Mouse (Mus musculus) liver, embryonic 14.5 days (tissue): ENCODE measurements around the gene Supt5. TPM values are rescaled to one million over a fixed set of nuclear protein-coding genes. Genes with fewer than 3 reads are reported as not detected.
A peak's percentile ranks its signal among the peaks of the same experiment; 100 is the strongest.

Experiments
- ATAC-seq: fragments of 200-750 bp; cut with Nextera tagmentation; 2 replicates; pipeline ENCODE4 v1.8.0; 2017; ENCODE audit warnings: moderate number of reproducible peaks, mild to moderate bottlenecking, moderate library complexity; ENCODE audit not compliant: insufficient read depth
- DNase-seq, 3 experiments: peaks; one replicate each; pipeline ENCODE4 v3.0.0-alpha.2; 2012 to 2013; ENCODE audit warnings: low read depth in 3 of 3, low spot score in 3 of 3
- H3K27ac ChIP-seq: fragments of 300-500 bp; sonication (generic); 2 replicates; pipeline ENCODE4 v1.5.1; 2014; ENCODE audit warnings: moderate library complexity, mild to moderate bottlenecking, control low read depth, inconsistent platforms
- H3K27me3 ChIP-seq: fragments of 300-500 bp; sonication (generic); 2 replicates; pipeline ENCODE4 v1.6.1; 2014; ENCODE audit warnings: mild to moderate bottlenecking, low read length, moderate library complexity; ENCODE audit not compliant: control insufficient read depth, insufficient read depth
- H3K36me3 ChIP-seq: fragments of 300-500 bp; sonication (generic); replicated peaks from 2 replicates; pipeline ENCODE4 v1.6.1; 2014; ENCODE audit warnings: low read depth; ENCODE audit not compliant: control insufficient read depth, insufficient read depth
- H3K4me1 ChIP-seq, 2 experiments: fragments of 200-500 bp in 1 of 2; fragments of 300-500 bp in 1 of 2; sonication (generic) in 1 of 2; replicated peaks; 2 replicates each; pipeline ENCODE4 v1.6.1; 2012 to 2014; ENCODE audit warnings: antibody characterized with exemption in 1 of 2, inconsistent platforms in 1 of 2, low read length in 1 of 2; ENCODE audit not compliant: control insufficient read depth in 2 of 2, insufficient read depth in 2 of 2
- H3K4me2 ChIP-seq: fragments of 300-500 bp; sonication (generic); 2 replicates; pipeline ENCODE4 v1.6.1; 2014; ENCODE audit warnings: low read depth, mild to moderate bottlenecking, control low read depth, moderate library complexity
- H3K4me3 ChIP-seq, 2 experiments: fragments of 200-500 bp in 1 of 2; fragments of 300-500 bp in 1 of 2; sonication (generic) in 1 of 2; 2 replicates each; pipeline ENCODE4 v1.5.1; 2012 to 2014; ENCODE audit warnings: low read depth in 2 of 2, low read length in 2 of 2, mild to moderate bottlenecking in 2 of 2, control low read depth in 1 of 2, inconsistent platforms in 1 of 2, moderate library complexity in 1 of 2; ENCODE audit not compliant: insufficient read depth in 1 of 2
- H3K9ac ChIP-seq: fragments of 300-500 bp; sonication (generic); replicated peaks from 2 replicates; pipeline ENCODE4 v1.6.1; 2014; ENCODE audit warnings: mild to moderate bottlenecking, control low read depth, moderate library complexity
- H3K9me3 ChIP-seq: fragments of 300-500 bp; sonication (generic); 2 replicates; pipeline ENCODE4 v1.6.1; 2016; ENCODE audit warnings: low read length, mixed read lengths; ENCODE audit not compliant: control insufficient read depth
- CTCF ChIP-seq: IDR thresholded peaks from 2 replicates; pipeline ENCODE4 v1.5.1; 2016; ENCODE audit warnings: antibody characterized with exemption, low read depth, control low read depth
- EP300 ChIP-seq: IDR thresholded peaks from 2 replicates; pipeline ENCODE4 v1.6.1; 2016; ENCODE audit warnings: antibody characterized with exemption, low read depth
- WGBS: fragments of 180-500 bp; shearing (Covaris S2); extraction: QIAGEN DNeasy Blood & Tissue Kit; methylation state at CpG from one replicate; pipeline ENCODE4 v1.1.7; 2014; ENCODE audit not compliant: insufficient replicate concordance; 5-methylcytosine and 5-hydroxymethylcytosine counted together
- polyA plus RNA-seq, 2 experiments: library from polyadenylated mRNA; depleted of rRNA in 1 of 2; stranded (reverse) in 1 of 2; unstranded in 1 of 2; fragments of >200 nt; fragmentation: Nextera tagmentation in 1 of 2; extraction: Ambion mirVana in 1 of 2; gene quantifications; 2 replicates each; pipeline versions ENCODE4 v1.2.1 to v1.2.3; 2012 to 2014

The Supt5 gene
- polyA plus RNA-seq, 2 experiments = 21.7 to 29.6 TPM

- Histone ChIP-seq H3K4me2 (peak within 1 kb of the TSS; percentile 61), H3K27me3 (peaks cover 13% of the 10 kb centered on the region), H3K36me3 (no peaks in the 10 kb centered on the region), H3K9ac (peak within 1 kb of the TSS; percentile 55), H3K4me3 (peak within 1 kb of the TSS; percentile 54 to 62), H3K27ac (no peak within 1 kb of the TSS), H3K9me3 (no peaks in the 10 kb centered on the region), H3K4me1 (peaks cover 0 to 2% of the 10 kb centered on the region in 2 experiments; a peak in 1 of 4 replicates)
- DNase-seq (peak in 1 of 3 experiments; percentile 20), ATAC-seq (peak; percentile 59; the same call in 1 of the 2 replicates)
- TF ChIP-seq EP300 (no peak), CTCF (peak; percentile 17; the same call in 1 of the 2 replicates)
- WGBS = 5% methylated on average over 57 of the region's 57 CpGs
These were observed 71.2 kb downstream of the Supt5 start, which contains the start of gene Eid2 for GRCm38 (mm10) chr7:28267129-28268041. Eid2 (plus strand) TSS chr7:28267881.

DNA sequence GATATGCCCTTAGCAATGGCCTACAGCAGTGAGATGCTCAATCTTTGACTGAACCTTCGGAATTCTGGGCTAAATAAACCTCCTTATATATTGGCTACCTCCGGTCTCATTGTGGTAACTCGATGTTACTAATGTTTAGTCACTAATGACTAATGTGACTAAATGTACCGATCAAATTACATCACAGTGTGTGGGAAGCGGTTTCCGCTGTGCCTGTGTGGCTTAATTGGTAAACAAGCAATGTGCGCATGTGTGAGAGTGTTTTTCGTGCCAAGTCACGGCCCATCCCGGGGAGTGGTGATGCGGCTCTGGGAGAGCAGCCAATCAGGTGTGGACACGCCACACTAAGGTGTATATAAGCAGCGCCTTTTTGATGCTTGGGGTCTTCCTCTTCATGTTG, 73.2 kb downstream of the Supt5 start:
- Histone ChIP-seq H3K4me1 (peaks cover 0 to 2% of the 10 kb centered on the region in 2 experiments; a peak in 1 of 4 replicates), H3K27ac (no peak overlapping the region), H3K4me3 (no peak overlapping the region), H3K9me3 (no peaks in the 10 kb centered on the region), H3K36me3 (no peaks in the 10 kb centered on the region), H3K9ac (no peak overlapping the region), H3K4me2 (no peak overlapping the region), H3K27me3 (peaks cover 13% of the 10 kb centered on the region)
- ATAC-seq (no peak), DNase-seq (no peak)
- WGBS = 71% methylated on average over 13 of the region's 13 CpGs
- TF ChIP-seq CTCF (no peak), EP300 (no peak)

Other genes starting within 250 kb of the Supt5 start
- gene 9530053A07Rik, start 209.3 kb downstream of the Supt5 start, polyA plus RNA-seq (2012; rRNA removed) = not detected in 2 replicates
- not detected in 2 replicates for gene 9530053A07Rik, start 209.3 kb downstream of the Supt5 start, polyA plus RNA-seq (2014; fragmentation: Nextera tagmentation; extraction: Ambion mirVana)
- 135 and 219 TPM in 2 replicates for gene Fbl, start 169.0 kb downstream of the Supt5 start, polyA plus RNA-seq (2012; rRNA removed)
- 24.4 and 29.7 TPM in 2 replicates for gene Fbl, start 169.0 kb downstream of the Supt5 start, polyA plus RNA-seq (2014; fragmentation: Nextera tagmentation; extraction: Ambion mirVana)
- 2.7 and 3.6 TPM in 2 replicates for gene Dyrk1b, start 159.3 kb downstream of the Supt5 start, polyA plus RNA-seq (2012; rRNA removed)
- 1.9 and 2.5 TPM in 2 replicates for gene Dyrk1b, start 159.3 kb downstream of the Supt5 start, polyA plus RNA-seq (2014; fragmentation: Nextera tagmentation; extraction: Ambion mirVana)
- gene Eid2, start 70.9 kb downstream of the Supt5 start, polyA plus RNA-seq (2012; rRNA removed) = 1.3 and 2.3 TPM in 2 replicates
- gene Eid2, start 70.9 kb downstream of the Supt5 start, polyA plus RNA-seq (2014; fragmentation: Nextera tagmentation; extraction: Ambion mirVana) = 0.38 and 1.1 TPM in 2 replicates
- gene Eid2b, start 61.0 kb downstream of the Supt5 start, polyA plus RNA-seq (2012; rRNA removed) = 1.5 and 1.7 TPM in 2 replicates
- 1.4 and 2.1 TPM in 2 replicates for gene Eid2b, start 61.0 kb downstream of the Supt5 start, polyA plus RNA-seq (2014; fragmentation: Nextera tagmentation; extraction: Ambion mirVana)
- gene Selenov, start 47.6 kb downstream of the Supt5 start, polyA plus RNA-seq (2012; rRNA removed) = not detected in 2 replicates
- gene Selenov, start 47.6 kb downstream of the Supt5 start, polyA plus RNA-seq (2014; fragmentation: Nextera tagmentation; extraction: Ambion mirVana) = not detected in 2 replicates
- gene Dll3, start 36.5 kb downstream of the Supt5 start, polyA plus RNA-seq (2012; rRNA removed) = 0.03 and 0.04 TPM in 2 replicates
- not detected in 2 replicates for gene Dll3, start 36.5 kb downstream of the Supt5 start, polyA plus RNA-seq (2014; fragmentation: Nextera tagmentation; extraction: Ambion mirVana)
- 45.4 and 52.3 TPM in 2 replicates for gene Timm50, start 26.7 kb downstream of the Supt5 start, polyA plus RNA-seq (2012; rRNA removed)
- gene Timm50, start 26.7 kb downstream of the Supt5 start, polyA plus RNA-seq (2014; fragmentation: Nextera tagmentation; extraction: Ambion mirVana) = 91.1 and 95.2 TPM in 2 replicates
- gene Rps16, start 11.9 kb upstream of the Supt5 start, polyA plus RNA-seq (2012; rRNA removed) = 512 and 1,209 TPM in 2 replicates
- 874 and 900 TPM in 2 replicates for gene Rps16, start 11.9 kb upstream of the Supt5 start, polyA plus RNA-seq (2014; fragmentation: Nextera tagmentation; extraction: Ambion mirVana)
- 3.2 and 3.3 TPM in 2 replicates for gene Plekhg2, start 33.9 kb upstream of the Supt5 start, polyA plus RNA-seq (2012; rRNA removed)
- 2.7 and 3.4 TPM in 2 replicates for gene Plekhg2, start 33.9 kb upstream of the Supt5 start, polyA plus RNA-seq (2014; fragmentation: Nextera tagmentation; extraction: Ambion mirVana)
- 3.9 and 5.1 TPM in 2 replicates for gene Zfp36, start 41.5 kb upstream of the Supt5 start, polyA plus RNA-seq (2012; rRNA removed)
- gene Zfp36, start 41.5 kb upstream of the Supt5 start, polyA plus RNA-seq (2014; fragmentation: Nextera tagmentation; extraction: Ambion mirVana) = 4.6 and 5.0 TPM in 2 replicates
- 21.0 and 22.2 TPM in 2 replicates for gene Med29, start 54.0 kb upstream of the Supt5 start, polyA plus RNA-seq (2012; rRNA removed)
- gene Med29, start 54.0 kb upstream of the Supt5 start, polyA plus RNA-seq (2014; fragmentation: Nextera tagmentation; extraction: Ambion mirVana) = 25.7 and 27.2 TPM in 2 replicates
- 25.2 and 40.4 TPM in 2 replicates for gene Paf1, start 54.2 kb upstream of the Supt5 start, polyA plus RNA-seq (2012; rRNA removed)
- gene Paf1, start 54.2 kb upstream of the Supt5 start, polyA plus RNA-seq (2014; fragmentation: Nextera tagmentation; extraction: Ambion mirVana) = 15.0 and 18.3 TPM in 2 replicates
- gene Gmfg, start 98.7 kb upstream of the Supt5 start, polyA plus RNA-seq (2012; rRNA removed) = 13.1 and 22.2 TPM in 2 replicates
- 31.4 and 39.3 TPM in 2 replicates for gene Gmfg, start 98.7 kb upstream of the Supt5 start, polyA plus RNA-seq (2014; fragmentation: Nextera tagmentation; extraction: Ambion mirVana)
- 0.41 and 0.58 TPM in 2 replicates for gene Lrfn1, start 113.2 kb upstream of the Supt5 start, polyA plus RNA-seq (2012; rRNA removed)
- gene Lrfn1, start 113.2 kb upstream of the Supt5 start, polyA plus RNA-seq (2014; fragmentation: Nextera tagmentation; extraction: Ambion mirVana) = 0.15 TPM in 1 of 2 replicates, not detected in the other
- not detected in 2 replicates for gene Ifnl2, start 171.7 kb upstream of the Supt5 start, polyA plus RNA-seq (2012; rRNA removed)
- not detected in 2 replicates for gene Ifnl2, start 171.7 kb upstream of the Supt5 start, polyA plus RNA-seq (2014; fragmentation: Nextera tagmentation; extraction: Ambion mirVana)
- not detected in 2 replicates for gene Ifnl3, start 184.1 kb upstream of the Supt5 start, polyA plus RNA-seq (2012; rRNA removed)
- not detected in 2 replicates for gene Ifnl3, start 184.1 kb upstream of the Supt5 start, polyA plus RNA-seq (2014; fragmentation: Nextera tagmentation; extraction: Ambion mirVana)
- not detected in 2 replicates for gene Sycn, start 202.1 kb upstream of the Supt5 start, polyA plus RNA-seq (2012; rRNA removed)
- gene Sycn, start 202.1 kb upstream of the Supt5 start, polyA plus RNA-seq (2014; fragmentation: Nextera tagmentation; extraction: Ambion mirVana) = not detected in 2 replicates
- gene Nccrp1, start 208.5 kb upstream of the Supt5 start, polyA plus RNA-seq (2012; rRNA removed) = 0.05 TPM in 1 of 2 replicates, not detected in the other
- gene Nccrp1, start 208.5 kb upstream of the Supt5 start, polyA plus RNA-seq (2014; fragmentation: Nextera tagmentation; extraction: Ambion mirVana) = not detected in 2 replicates